Mouse (Mus musculus) myocyte (in vitro differentiated cells): ENCODE results near the gene Gphb5. TPM values are rescaled to one million over a fixed set of nuclear protein-coding genes. Genes with fewer than 3 reads are reported as not detected.

Experiments used
- H3K27me3 ChIP-seq: one replicate; pipeline ENCODE4 v1.6.1; 2011; ENCODE audit not compliant: control insufficient read depth, insufficient read depth, insufficient read length
- H3K36me3 ChIP-seq: one replicate; pipeline ENCODE4 v1.6.1; 2011; ENCODE audit not compliant: control insufficient read depth, insufficient read depth
- H3K4me2 ChIP-seq: one replicate; pipeline ENCODE4 v1.6.1; 2011; ENCODE audit warnings: low read depth, control low read depth
- H3K4me3 ChIP-seq: one replicate; pipeline ENCODE4 v1.5.1; 2011; ENCODE audit warnings: mild to moderate bottlenecking, control low read depth, moderate library complexity
- H3K79me2 ChIP-seq: one replicate; pipeline ENCODE4 v1.6.1; 2011; ENCODE audit not compliant: control insufficient read depth, insufficient read depth
- H3ac ChIP-seq: one replicate; pipeline ENCODE4 v1.6.1; 2011; ENCODE audit not compliant: control insufficient read depth, insufficient read length
- CEBPB ChIP-seq: IDR thresholded peaks from 2 replicates; pipeline ENCODE4 v1.6.1; 2011; ENCODE audit warnings: mild to moderate bottlenecking, moderate library complexity; ENCODE audit not compliant: poor library complexity, insufficient read depth, severe bottlenecking
- E2F4 ChIP-seq: IDR thresholded peaks from one replicate; pipeline ENCODE4 v1.6.1; 2011; ENCODE audit warnings: mild to moderate bottlenecking, control low read depth, moderate library complexity; ENCODE audit not compliant: insufficient read depth
- MAX ChIP-seq: IDR thresholded peaks from one replicate; pipeline ENCODE4 v1.6.1; 2011; ENCODE audit warnings: low read depth, mild to moderate bottlenecking, control low read depth
- MYOD1 ChIP-seq, 3 experiments: IDR thresholded peaks; one replicate each; pipeline ENCODE4 v1.6.1; 2011; ENCODE audit warnings: control low read depth in 2 of 3, low read depth in 2 of 3, mild to moderate bottlenecking in 2 of 3, moderate library complexity in 1 of 3; ENCODE audit not compliant: insufficient read length in 2 of 3, control insufficient read depth in 1 of 3
- MYOG ChIP-seq, 3 experiments: IDR thresholded peaks; one replicate each; pipeline ENCODE4 v1.6.1; 2011; ENCODE audit warnings: control low read depth in 2 of 3, low read depth in 2 of 3, mild to moderate bottlenecking in 2 of 3; ENCODE audit not compliant: insufficient read length in 2 of 3, control insufficient read depth in 1 of 3, insufficient read depth in 1 of 3
- POLR2A ChIP-seq: IDR thresholded peaks from one replicate; pipeline ENCODE4 v1.6.1; 2011; ENCODE audit warnings: low read depth, mild to moderate bottlenecking, control low read depth, moderate library complexity; ENCODE audit not compliant: insufficient read length
- POLR2AphosphoS2 ChIP-seq: IDR thresholded peaks from one replicate; pipeline ENCODE4 v1.6.1; 2011; ENCODE audit warnings: low read depth, control low read depth; ENCODE audit not compliant: insufficient read length
- REST ChIP-seq: IDR thresholded peaks from one replicate; pipeline ENCODE4 v1.6.1; 2011; ENCODE audit warnings: mild to moderate bottlenecking, control low read depth, moderate library complexity; ENCODE audit not compliant: insufficient read depth, insufficient read length
- SRF ChIP-seq: IDR thresholded peaks from one replicate; pipeline ENCODE4 v1.6.1; 2011; ENCODE audit warnings: low read depth; ENCODE audit not compliant: control insufficient read depth, insufficient read length
- TCF12 ChIP-seq: IDR thresholded peaks from one replicate; pipeline ENCODE4 v1.6.1; 2011; ENCODE audit warnings: mild to moderate bottlenecking, control low read depth; ENCODE audit not compliant: poor library complexity, insufficient read depth, severe bottlenecking
- TCF3 ChIP-seq: IDR thresholded peaks from one replicate; pipeline ENCODE4 v1.6.1; 2011; ENCODE audit warnings: low read depth, control low read depth; ENCODE audit not compliant: insufficient read length
- USF1 ChIP-seq: IDR thresholded peaks from one replicate; pipeline ENCODE4 v1.6.1; 2011; ENCODE audit warnings: low read depth, mild to moderate bottlenecking, control low read depth, moderate library complexity
- polyA plus RNA-seq: library from polyadenylated mRNA; unstranded; fragments of >200 nt; fragmentation: generic; extraction: Trizol; gene quantifications from one replicate; pipeline ENCODE4 v1.2.1, GENCODE M21; 2012; ENCODE audit warnings: missing spikeins

The Gphb5 gene
- polyA plus RNA-seq, 1 experiment: not detected

- Histone ChIP-seq H3K79me2 (no peaks in the 10 kb centered on the region), H3K27me3 (no peaks in the 10 kb centered on the region), H3K36me3 (no peaks in the 10 kb centered on the region), H3K4me3 (no peak overlapping the region), H3ac (no peak overlapping the region), H3K4me2 (no peak overlapping the region)
- no peak for TF ChIP-seq MAX
- no peak for TF ChIP-seq USF1
- TF ChIP-seq TCF3: no peak
- no peak for TF ChIP-seq E2F4
- TF ChIP-seq MYOG (IDR thresholded peaks at IDR 0.05; ENCODE audit: control insufficient read depth in 1 of 3, insufficient read depth in 1 of 3, insufficient read length in 2 of 3, low read depth in 2 of 3): no peak
- TF ChIP-seq MYOD1 (IDR thresholded peaks at IDR 0.05; ENCODE audit: control insufficient read depth in 1 of 3, insufficient read length in 2 of 3, low read depth in 2 of 3): no peak
- no peak for TF ChIP-seq CEBPB
- no peak for TF ChIP-seq TCF12
- TF ChIP-seq POLR2AphosphoS2: no peak
- no peak for TF ChIP-seq REST
- no peak for TF ChIP-seq POLR2A
- no peak for TF ChIP-seq SRF
These were observed 40.5 kb downstream of the Gphb5 start for GRCm38 (mm10) chr12:75376126-75376525.

GRCm38 (mm10) chr12:75375060-75375459, 41.5 kb downstream of the Gphb5 start:
- TF ChIP-seq MYOG (IDR thresholded peaks at IDR 0.05; ENCODE audit: control insufficient read depth in 1 of 3, insufficient read depth in 1 of 3, insufficient read length in 2 of 3, low read depth in 2 of 3) (no peak), POLR2AphosphoS2 (no peak), MYOD1 (IDR thresholded peaks at IDR 0.05; ENCODE audit: control insufficient read depth in 1 of 3, insufficient read length in 2 of 3, low read depth in 2 of 3) (no peak), CEBPB (no peak), USF1 (no peak), E2F4 (no peak), REST (no peak), TCF12 (no peak), MAX (no peak), POLR2A (no peak), SRF (no peak), TCF3 (no peak)
- Histone ChIP-seq H3K27me3 (no peaks in the 10 kb centered on the region), H3ac (no peak overlapping the region), H3K4me2 (no peak overlapping the region), H3K36me3 (no peaks in the 10 kb centered on the region), H3K4me3 (no peak overlapping the region), H3K79me2 (no peaks in the 10 kb centered on the region)

GRCm38 (mm10) chr12:75374437-75374836, 42.1 kb downstream of the Gphb5 start:
- H3K4me3 ChIP-seq: no peak overlapping the region
- TF ChIP-seq USF1 (no peak), E2F4 (no peak), POLR2AphosphoS2 (no peak), MYOG (IDR thresholded peaks at IDR 0.05; ENCODE audit: control insufficient read depth in 1 of 3, insufficient read depth in 1 of 3, insufficient read length in 2 of 3, low read depth in 2 of 3) (no peak), SRF (no peak), REST (no peak), MAX (no peak), TCF12 (no peak), TCF3 (no peak), POLR2A (no peak), CEBPB (no peak), MYOD1 (IDR thresholded peaks at IDR 0.05; ENCODE audit: control insufficient read depth in 1 of 3, insufficient read length in 2 of 3, low read depth in 2 of 3) (no peak)
- no peaks in the 10 kb centered on the region for H3K27me3 ChIP-seq
- H3K79me2 ChIP-seq: no peaks in the 10 kb centered on the region
- no peak overlapping the region for H3K4me2 ChIP-seq
- no peak overlapping the region for H3ac ChIP-seq
- no peaks in the 10 kb centered on the region for H3K36me3 ChIP-seq

- H3K4me2 ChIP-seq: no peak overlapping the region
- no peak overlapping the region for H3ac ChIP-seq
- no peaks in the 10 kb centered on the region for H3K27me3 ChIP-seq
- no peak overlapping the region for H3K4me3 ChIP-seq
- H3K36me3 ChIP-seq: no peaks in the 10 kb centered on the region
- no peak for TF ChIP-seq SRF
- no peak for TF ChIP-seq CEBPB
- TF ChIP-seq REST: no peak
- no peak for TF ChIP-seq TCF3
- no peak for TF ChIP-seq MYOG (IDR thresholded peaks at IDR 0.05; ENCODE audit: control insufficient read depth in 1 of 3, insufficient read depth in 1 of 3, insufficient read length in 2 of 3, low read depth in 2 of 3)
- no peak for TF ChIP-seq E2F4
- H3K79me2 ChIP-seq: no peaks in the 10 kb centered on the region
These were observed 47.1 kb downstream of the Gphb5 start for GRCm38 (mm10) chr12:75369418-75369851.

GRCm38 (mm10) chr12:75368527-75368926, 48.1 kb downstream of the Gphb5 start:
- Histone ChIP-seq H3K79me2 (no peaks in the 10 kb centered on the region), H3K4me3 (no peak overlapping the region), H3K4me2 (no peak overlapping the region), H3K27me3 (no peaks in the 10 kb centered on the region), H3K36me3 (no peaks in the 10 kb centered on the region), H3ac (no peak overlapping the region)
- no peak for TF ChIP-seq USF1
- no peak for TF ChIP-seq POLR2A
- TF ChIP-seq REST: no peak
- no peak for TF ChIP-seq SRF
- TF ChIP-seq MYOD1 (IDR thresholded peaks at IDR 0.05; ENCODE audit: control insufficient read depth in 1 of 3, insufficient read length in 2 of 3, low read depth in 2 of 3): no peak
- no peak for TF ChIP-seq MYOG (IDR thresholded peaks at IDR 0.05; ENCODE audit: control insufficient read depth in 1 of 3, insufficient read depth in 1 of 3, insufficient read length in 2 of 3, low read depth in 2 of 3)
- TF ChIP-seq MAX: no peak
- TF ChIP-seq POLR2AphosphoS2: no peak
- no peak for TF ChIP-seq E2F4
- TF ChIP-seq TCF12: no peak
- no peak for TF ChIP-seq TCF3
- no peak for TF ChIP-seq CEBPB
